Mouse (Mus musculus) C2C12 (cell line): ENCODE data around the gene Olfr25. TPM values are rescaled to one million over a fixed set of nuclear protein-coding genes. Genes with fewer than 3 reads are reported as not detected.

Experiments used
- H3K27me3 ChIP-seq: one replicate; pipeline ENCODE4 v1.6.1; 2011; ENCODE audit not compliant: control insufficient read depth, insufficient read depth, insufficient read length
- H3K36me3 ChIP-seq: one replicate; pipeline ENCODE4 v1.6.1; 2011; ENCODE audit not compliant: control insufficient read depth, insufficient read depth
- H3K4me3 ChIP-seq: one replicate; pipeline ENCODE4 v1.5.1; 2011; ENCODE audit warnings: mild to moderate bottlenecking, control low read depth; ENCODE audit not compliant: poor library complexity, insufficient read depth, severe bottlenecking
- H3K79me2 ChIP-seq: one replicate; pipeline ENCODE4 v1.6.1; 2011; ENCODE audit not compliant: control insufficient read depth, insufficient read depth
- H3K79me3 ChIP-seq: one replicate; pipeline ENCODE4 v1.6.1; 2011; ENCODE audit warnings: low read depth, control low read depth
- H3ac ChIP-seq: one replicate; pipeline ENCODE3; 2011; ENCODE audit warnings: low read depth; ENCODE audit not compliant: control insufficient read depth, insufficient read length
- CEBPB ChIP-seq: IDR thresholded peaks from one replicate; pipeline ENCODE4 v1.6.1; 2011; ENCODE audit warnings: low read depth, mild to moderate bottlenecking, control low read depth, moderate library complexity
- CTCF ChIP-seq: IDR thresholded peaks from one replicate; pipeline ENCODE4 v1.5.1; 2011; ENCODE audit not compliant: control insufficient read depth, insufficient read depth, insufficient read length
- FOSL1 ChIP-seq: IDR thresholded peaks from one replicate; pipeline ENCODE4 v1.8.0; 2011; ENCODE audit warnings: mild to moderate bottlenecking, low read length; ENCODE audit not compliant: poor library complexity, insufficient read depth, severe bottlenecking
- MAX ChIP-seq: IDR thresholded peaks from one replicate; pipeline ENCODE4 v1.6.1; 2011; ENCODE audit warnings: mild to moderate bottlenecking, control low read depth
- MYOD1 ChIP-seq: IDR thresholded peaks from one replicate; pipeline ENCODE4 v1.6.1; 2011; ENCODE audit warnings: low read depth; ENCODE audit not compliant: control insufficient read depth, insufficient read length
- MYOG ChIP-seq: IDR thresholded peaks from one replicate; pipeline ENCODE4 v1.6.1; 2011; ENCODE audit not compliant: control insufficient read depth, insufficient read length; ENCODE audit errors: extremely low read depth
- USF1 ChIP-seq: IDR thresholded peaks from one replicate; pipeline ENCODE4 v1.6.1; 2011; ENCODE audit warnings: low read depth, mild to moderate bottlenecking, control low read depth, moderate library complexity
- long read RNA-seq, 2 experiments: library from polyadenylated mRNA; unstranded; transcript quantifications; one replicate each; pipeline ENCODE4 v2.0.0; 2019 to 2020
- polyA plus RNA-seq: library from polyadenylated mRNA; unstranded; fragments of >200 nt; fragmentation: generic; extraction: Trizol; gene quantifications from one replicate; pipeline ENCODE4 v1.2.1, GENCODE M21; 2012; ENCODE audit warnings: missing spikeins

Gene Olfr25
- polyA plus RNA-seq = not detected
- long read RNA-seq, experiment 1 = 0 reads
- long read RNA-seq, experiment 2 = 0 reads

DNA sequence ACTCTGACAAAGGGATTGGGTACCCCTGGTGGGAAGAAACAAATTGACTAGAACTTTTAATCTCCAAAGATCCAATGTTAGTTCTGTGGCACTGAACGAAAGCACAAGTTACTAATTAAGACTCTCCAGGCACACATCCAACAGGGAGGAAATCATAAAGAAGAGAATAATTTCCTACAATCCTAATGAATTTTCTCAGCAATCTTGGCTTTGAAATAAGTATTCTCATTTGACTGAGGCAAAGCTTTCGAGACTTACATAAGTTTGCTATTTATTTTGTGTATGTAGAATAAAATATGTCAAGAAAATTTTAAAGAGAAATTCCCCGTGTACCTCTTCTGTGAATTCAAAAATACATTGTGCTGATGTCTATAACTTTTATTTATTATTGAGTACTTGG is at the start of gene Olfr25:
Gene Olfr25, plus strand, starts transcription at position 301 of the 400 bp plus-strand sequence.
- Histone ChIP-seq H3K79me2 (no peaks in the 10 kb centered on the region), H3K36me3 (no peaks in the 10 kb centered on the region), H3K4me3 (no peak within 1 kb of the TSS), H3ac (no peak within 1 kb of the TSS), H3K27me3 (no peaks in the 10 kb centered on the region), H3K79me3 (no peaks in the 10 kb centered on the region)
- no peak for TF ChIP-seq MYOD1
- TF ChIP-seq MYOG = no peak
- TF ChIP-seq CTCF = no peak
- no peak for TF ChIP-seq MAX
- TF ChIP-seq CEBPB = no peak
- TF ChIP-seq USF1 = no peak
- TF ChIP-seq FOSL1 = no peak

DNA sequence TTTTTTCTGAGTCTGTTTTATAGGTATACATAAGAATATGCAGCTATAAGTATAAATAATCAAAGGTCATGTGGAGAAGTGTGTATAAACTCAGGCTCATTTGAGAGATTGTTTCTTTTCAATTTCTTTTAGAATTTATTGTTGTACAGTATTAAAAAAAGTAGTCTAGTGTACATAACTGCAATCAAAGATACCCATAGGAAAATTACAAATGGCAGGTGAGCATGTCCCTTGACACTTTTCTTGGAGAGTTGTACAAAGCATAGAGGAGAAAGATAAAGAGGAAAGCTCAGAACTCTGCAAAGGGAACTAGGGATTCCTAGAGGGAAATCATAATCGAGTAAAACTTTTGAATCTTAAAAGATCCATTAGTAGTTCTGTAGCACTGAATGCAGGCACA is 38.1 kb upstream of the Olfr25 start, which contains the start of gene Olfr896-ps1:
Gene Olfr896-ps1, plus strand, starts transcription at position 301 of the 400 bp plus-strand sequence.
- Histone ChIP-seq H3K36me3 (no peaks in the 10 kb centered on the region), H3K79me2 (no peaks in the 10 kb centered on the region), H3K79me3 (no peaks in the 10 kb centered on the region), H3K27me3 (no peaks in the 10 kb centered on the region), H3K4me3 (no peak within 1 kb of the TSS), H3ac (no peak within 1 kb of the TSS)
- no peak for TF ChIP-seq MYOD1
- no peak for TF ChIP-seq MAX
- TF ChIP-seq CEBPB = no peak
- no peak for TF ChIP-seq MYOG
- no peak for TF ChIP-seq FOSL1
- TF ChIP-seq USF1 = no peak
- no peak for TF ChIP-seq CTCF

DNA sequence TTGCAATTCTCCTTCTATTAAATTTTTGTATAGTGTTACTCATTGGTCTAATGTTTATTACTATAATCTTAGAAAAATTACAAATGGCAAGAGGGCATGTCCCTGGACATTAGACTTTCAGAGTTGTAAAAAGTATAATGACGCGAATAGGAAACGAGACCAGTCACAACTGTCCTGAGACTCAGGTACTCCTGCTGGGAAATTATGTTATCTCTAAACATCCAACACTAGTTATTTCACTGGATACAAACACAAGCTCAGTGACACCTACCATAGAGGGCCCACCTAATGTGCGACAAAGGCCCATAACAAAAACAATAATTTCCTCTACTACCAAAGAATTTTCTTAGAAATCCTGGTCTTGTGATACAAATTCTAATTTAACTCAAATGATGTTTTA is 19.3 kb downstream of the Olfr25 start, which contains the start of gene Olfr898:
Gene Olfr898, plus strand, starts transcription at position 301 of the 400 bp plus-strand sequence.
- Histone ChIP-seq H3K4me3 (no peak within 1 kb of the TSS), H3K36me3 (no peaks in the 10 kb centered on the region), H3ac (no peak within 1 kb of the TSS), H3K27me3 (no peaks in the 10 kb centered on the region), H3K79me3 (no peaks in the 10 kb centered on the region), H3K79me2 (no peaks in the 10 kb centered on the region)
- TF ChIP-seq FOSL1 = no peak
- no peak for TF ChIP-seq USF1
- no peak for TF ChIP-seq MYOD1
- TF ChIP-seq MAX = no peak
- no peak for TF ChIP-seq CTCF
- TF ChIP-seq CEBPB = no peak
- no peak for TF ChIP-seq MYOG

DNA sequence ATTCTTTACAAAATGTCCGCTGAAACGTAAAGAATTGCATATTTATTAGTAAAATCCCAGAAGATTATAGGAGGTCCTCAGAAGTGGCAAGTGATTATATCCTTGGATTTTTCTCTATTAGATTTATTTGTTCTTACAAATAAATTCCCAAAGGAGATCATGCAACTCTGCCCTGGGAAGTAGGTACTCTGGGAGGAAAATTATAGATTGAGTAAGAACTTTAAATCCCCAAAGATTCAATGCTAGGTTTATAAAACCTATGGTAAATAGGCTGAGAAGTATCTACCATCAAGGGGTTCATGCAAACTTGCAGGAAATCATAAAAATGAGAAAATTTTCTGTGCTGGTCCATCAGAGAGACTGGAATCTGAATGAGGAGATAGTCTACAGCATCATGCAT is 37.7 kb downstream of the Olfr25 start, which contains the start of gene Olfr250:
Gene Olfr250, plus strand, starts transcription at position 301 of the 400 bp plus-strand sequence.
- Histone ChIP-seq H3ac (no peak within 1 kb of the TSS), H3K36me3 (no peaks in the 10 kb centered on the region), H3K4me3 (no peak within 1 kb of the TSS), H3K27me3 (no peaks in the 10 kb centered on the region), H3K79me2 (no peaks in the 10 kb centered on the region), H3K79me3 (no peaks in the 10 kb centered on the region)
- TF ChIP-seq CTCF (no peak), CEBPB (no peak), MYOG (no peak), USF1 (no peak), MAX (no peak)

DNA sequence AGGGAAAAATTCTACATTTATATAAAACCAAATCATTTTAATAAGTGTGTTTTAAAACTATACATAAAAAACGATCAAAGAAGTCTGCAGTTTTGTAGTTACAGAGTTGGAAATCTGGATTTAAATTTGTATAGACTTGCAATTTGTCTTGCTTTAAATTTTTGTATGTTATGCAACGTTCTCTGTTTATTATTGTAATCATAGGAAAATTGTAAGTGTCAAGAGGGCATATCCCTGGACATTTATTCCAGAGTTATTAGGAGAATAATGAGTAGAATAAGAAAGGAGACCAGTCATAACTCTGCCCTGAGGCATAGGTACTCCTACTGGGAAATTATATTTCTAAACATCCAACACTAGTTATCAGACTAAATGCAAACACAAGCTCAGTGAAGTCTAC is 47.9 kb downstream of the Olfr25 start, which contains the start of gene Olfr251:
Gene Olfr251, plus strand, starts transcription at position 301 of the 400 bp plus-strand sequence.
- no peaks in the 10 kb centered on the region for H3K79me2 ChIP-seq
- no peak for TF ChIP-seq USF1
- TF ChIP-seq MYOG = no peak
- no peak for TF ChIP-seq CEBPB
- no peak for TF ChIP-seq CTCF
- TF ChIP-seq MYOD1 = no peak
- no peak for TF ChIP-seq FOSL1
- no peak for TF ChIP-seq MAX
- H3K27me3 ChIP-seq = no peaks in the 10 kb centered on the region
- H3ac ChIP-seq = no peak within 1 kb of the TSS
- no peaks in the 10 kb centered on the region for H3K36me3 ChIP-seq
- H3K4me3 ChIP-seq = no peak within 1 kb of the TSS
- no peaks in the 10 kb centered on the region for H3K79me3 ChIP-seq

Other genes with a start within 250 kb of the Olfr25 start
- not detected for gene Olfr887, start 245.0 kb upstream of the Olfr25 start, polyA plus RNA-seq
- gene Olfr888, start 220.9 kb upstream of the Olfr25 start, polyA plus RNA-seq = not detected
- gene Olfr889, start 213.9 kb upstream of the Olfr25 start, polyA plus RNA-seq = 0.04 TPM
- not detected for gene Olfr890, start 186.5 kb upstream of the Olfr25 start, polyA plus RNA-seq
- not detected for gene Olfr891, start 148.2 kb upstream of the Olfr25 start, polyA plus RNA-seq
- gene Olfr893, start 120.7 kb upstream of the Olfr25 start, polyA plus RNA-seq = not detected
- not detected for gene Olfr894, start 111.0 kb upstream of the Olfr25 start, polyA plus RNA-seq
- gene Olfr143, start 76.3 kb upstream of the Olfr25 start, polyA plus RNA-seq = not detected
- gene Olfr895, start 61.2 kb upstream of the Olfr25 start, polyA plus RNA-seq = not detected
- not detected for gene Olfr896-ps1, start 38.0 kb upstream of the Olfr25 start, polyA plus RNA-seq
- gene Olfr898, start 19.4 kb downstream of the Olfr25 start, polyA plus RNA-seq = not detected
- gene Olfr250, start 37.8 kb downstream of the Olfr25 start, polyA plus RNA-seq = not detected
- not detected for gene Olfr251, start 48.0 kb downstream of the Olfr25 start, polyA plus RNA-seq
- gene Olfr147, start 72.6 kb downstream of the Olfr25 start, polyA plus RNA-seq = 0.04 TPM
- 0.04 TPM for gene Olfr901, start 100.4 kb downstream of the Olfr25 start, polyA plus RNA-seq
- not detected for gene Olfr902, start 118.6 kb downstream of the Olfr25 start, polyA plus RNA-seq
- gene Olfr904, start 134.1 kb downstream of the Olfr25 start, polyA plus RNA-seq = not detected
- not detected for gene Olfr905, start 142.0 kb downstream of the Olfr25 start, polyA plus RNA-seq
- gene Olfr906, start 158.0 kb downstream of the Olfr25 start, polyA plus RNA-seq = not detected
- not detected for gene Olfr907, start 166.7 kb downstream of the Olfr25 start, polyA plus RNA-seq
- gene Olfr911-ps1, start 192.5 kb downstream of the Olfr25 start, polyA plus RNA-seq = not detected
- gene Olfr910, start 208.8 kb downstream of the Olfr25 start, polyA plus RNA-seq = not detected